Mouse (Mus musculus): ENCODE measurements at regions not wholly inside any gene's neighbourhood (a gene's known extent, or its start where the extent isn't known, plus 50 kb on each side); places are given as distances from the start of the nearest gene placed in this dataset.

GRCm38 (mm10) chr15:67342050-67342449 is 841.3 kb upstream of the Lrrc6 start:
- TF ChIP-seq CTCF (IDR thresholded peaks at IDR 0.05; ENCODE audit: extremely low read depth, insufficient read depth, low read length) (no peak), POLR2A (IDR thresholded peaks at IDR 0.05; ENCODE audit: extremely low read depth, insufficient read depth, low read length) (no peak)
